Mouse (Mus musculus) brain, embryonic 14.5 days (tissue): ENCODE measurements around the gene Slc6a5.

ENCODE experiments used
- CTCF ChIP-seq: fragments of 200-500 bp; IDR thresholded peaks from 2 replicates; pipeline ENCODE4 v1.5.1; 2012; ENCODE audit warnings: inconsistent platforms, mild to moderate bottlenecking, moderate library complexity, borderline replicate concordance; ENCODE audit not compliant: insufficient read depth, insufficient read length; ENCODE audit errors: extremely low read depth
- POLR2A ChIP-seq: fragments of 200-500 bp; IDR thresholded peaks from 2 replicates; pipeline ENCODE4 v1.6.1; 2012; ENCODE audit warnings: mild to moderate bottlenecking, inconsistent platforms, borderline replicate concordance; ENCODE audit not compliant: poor library complexity, insufficient read depth, insufficient read length, severe bottlenecking; ENCODE audit errors: extremely low read depth

DNA sequence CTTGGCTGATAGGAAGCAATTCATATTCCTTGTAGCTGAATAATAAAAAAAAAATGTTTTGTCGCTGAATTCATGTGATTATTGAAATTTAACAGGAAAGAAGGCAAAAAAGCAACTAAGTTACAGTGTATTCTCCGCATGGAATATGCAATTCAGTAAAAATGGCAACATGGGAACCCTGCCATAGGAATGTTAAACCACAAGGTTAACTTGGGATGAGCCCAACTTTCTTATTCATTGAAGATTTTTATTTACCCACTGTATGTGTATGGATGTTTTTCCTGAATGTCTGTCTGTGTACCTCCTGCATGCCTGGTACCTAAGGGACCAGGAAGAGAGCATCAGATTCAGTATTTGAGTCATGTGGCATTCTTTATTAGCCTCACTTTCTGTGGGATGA, 48.8 kb upstream of the Slc6a5 start:
- TF ChIP-seq CTCF (no peak), POLR2A (no peak)
